Mouse (Mus musculus) adipocyte (in vitro differentiated cells): ENCODE measurements around the gene Gm8297.
"Not testable (repeated sequence)": the region's sequence is repeated elsewhere in the genome, so short reads cannot be mapped to it uniquely, and the experiment has no call there.

Experiments used
- DNase-seq: peaks from one replicate; pipeline ENCODE4 v3.0.0-alpha.2; 2016; ENCODE audit warnings: low spot score

Gm8297 gene

GRCm38 (mm10) chr14:4983635-4984034 lies at the start of gene Gm8297:
TSS of gene Gm8297 (plus strand) at chr14:4983935.
- not testable (repeated sequence) for DNase-seq

GRCm38 (mm10) chr14:5015591-5015990 lies 31.9 kb downstream of the Gm8297 start, which contains the start of gene Gm3298:
TSS of gene Gm3298 (plus strand) at chr14:5015891.
- DNase-seq: not testable (repeated sequence)
